Mouse (Mus musculus) liver, postnatal 0 days (tissue): ENCODE measurements around the gene Rnf208.
A peak's percentile ranks its signal among the peaks of the same experiment; 100 is the strongest.

Experiments
- CTCF ChIP-seq: sonication (generic); IDR thresholded peaks from 2 replicates; pipeline ENCODE4 v1.5.1; 2016; ENCODE audit warnings: antibody characterized with exemption, low read depth
- EP300 ChIP-seq: IDR thresholded peaks from 2 replicates; pipeline ENCODE4 v1.6.1; 2016; ENCODE audit warnings: antibody characterized with exemption, low read depth, mild to moderate bottlenecking

DNA sequence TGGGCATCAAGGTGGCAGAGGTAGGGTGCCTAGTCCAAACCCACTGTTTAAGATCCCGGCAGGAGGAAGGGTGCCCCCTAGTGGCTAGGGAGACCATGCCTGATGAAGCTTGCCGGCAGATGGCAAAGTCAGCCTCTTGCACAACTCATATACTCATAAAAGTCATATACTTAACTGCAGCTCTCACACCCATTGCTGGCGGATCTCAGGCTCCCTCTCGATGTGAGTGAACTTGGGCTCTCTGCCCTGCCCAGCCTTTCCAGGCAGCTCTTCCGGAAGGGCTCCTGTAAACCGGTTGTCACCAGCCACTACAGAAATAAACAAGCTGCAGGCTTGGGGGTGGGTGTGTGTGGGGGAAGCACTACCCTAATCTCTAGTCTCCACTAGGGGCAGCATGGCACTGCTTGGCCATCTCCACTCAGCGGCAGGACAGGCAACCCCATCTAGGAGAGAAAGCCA, 13.6 kb upstream of the Rnf208 start:
- peak; percentile 75 for TF ChIP-seq EP300
- peak; percentile 86 for TF ChIP-seq CTCF
